Mouse (Mus musculus): Measurements from ENCODE around the gene Mctp1.

- TF ChIP-seq CTCF (IDR thresholded peaks at IDR 0.05; ENCODE audit: low read depth, low read length) (no peak), POLR2A (IDR thresholded peaks at IDR 0.05; ENCODE audit: borderline replicate concordance, low read depth, low read length) (no peak)
Measured at GRCm38 (mm10) chr13:76484086-76484709, 99.9 kb downstream of the Mctp1 start.
